Mouse (Mus musculus) lung, postnatal 0 days (tissue): ENCODE data around the gene Map3k20. TPM values are rescaled to one million over a fixed set of nuclear protein-coding genes. Genes with fewer than 3 reads are reported as not detected.

Experiments
- ATAC-seq: fragments of 200-750 bp; cut with Nextera tagmentation; 2 replicates; pipeline ENCODE4 v1.8.0; 2017; ENCODE audit warnings: moderate library complexity
- DNase-seq: peaks from one replicate; pipeline ENCODE4 v3.0.0-alpha.2; 2016; ENCODE audit warnings: low spot score
- H3K27ac ChIP-seq: fragments of 300-500 bp; sonication (generic); 2 replicates; pipeline ENCODE4 v1.5.1; 2014; ENCODE audit warnings: antibody characterized with exemption, mild to moderate bottlenecking, low read length, mixed read lengths
- H3K27me3 ChIP-seq: fragments of 300-500 bp; sonication (generic); replicated peaks from 2 replicates; pipeline ENCODE4 v1.6.1; 2014; ENCODE audit warnings: low read length, mixed read lengths; ENCODE audit not compliant: insufficient read depth
- H3K36me3 ChIP-seq: fragments of 300-500 bp; sonication (generic); 2 replicates; pipeline ENCODE4 v1.6.1; 2014; ENCODE audit warnings: low read length, mixed read lengths; ENCODE audit not compliant: insufficient read depth
- H3K4me1 ChIP-seq: fragments of 300-500 bp; sonication (generic); 2 replicates; pipeline ENCODE4 v1.6.1; 2014; ENCODE audit warnings: antibody characterized with exemption, low read depth, low read length, mixed read lengths; ENCODE audit not compliant: insufficient read depth
- H3K4me2 ChIP-seq: fragments of 300-500 bp; sonication (generic); replicated peaks from 2 replicates; pipeline ENCODE4 v1.6.1; 2014; ENCODE audit warnings: low read depth, mild to moderate bottlenecking, low read length, moderate library complexity, mixed read lengths
- H3K4me3 ChIP-seq: fragments of 300-500 bp; sonication (generic); 2 replicates; pipeline ENCODE4 v1.5.1; 2014; ENCODE audit warnings: low read depth, low read length
- H3K9ac ChIP-seq: fragments of 300-500 bp; sonication (generic); replicated peaks from 2 replicates; pipeline ENCODE4 v1.6.1; 2014; ENCODE audit warnings: low read depth, mild to moderate bottlenecking
- H3K9me3 ChIP-seq: fragments of 300-500 bp; sonication (generic); 2 replicates; pipeline ENCODE4 v1.6.1; 2016; ENCODE audit warnings: low read length, mixed read lengths
- CTCF ChIP-seq: IDR thresholded peaks from 2 replicates; pipeline ENCODE4 v1.5.1; 2016; ENCODE audit warnings: antibody characterized with exemption, mild to moderate bottlenecking
- EP300 ChIP-seq: IDR thresholded peaks from 2 replicates; pipeline ENCODE4 v1.6.1; 2016; ENCODE audit warnings: antibody characterized with exemption, mild to moderate bottlenecking, control low read depth
- WGBS: fragments of 180-500 bp; shearing (Covaris S2); extraction: QIAGEN DNeasy Blood & Tissue Kit; methylation state at CpG from one replicate; pipeline ENCODE4 v1.1.7; 2014; 5-methylcytosine and 5-hydroxymethylcytosine counted together
- polyA plus RNA-seq: library from polyadenylated mRNA; unstranded; fragments of >200 nt; fragmentation: Nextera tagmentation; extraction: Ambion mirVana; gene quantifications from 2 replicates; pipeline ENCODE4 v1.2.1, GENCODE M21; 2015

Gene Map3k20
- polyA plus RNA-seq, 1 experiment from 2014 or later = 18.5 TPM

GRCm38 (mm10) chr2:72321591-72321990 is 36.2 kb downstream of the Map3k20 start:
- Histone ChIP-seq H3K4me1 (peaks cover 13% of the 10 kb centered on the region; the same call in 1 of the 2 replicates), H3K27me3 (no peaks in the 10 kb centered on the region), H3K4me3 (no peak overlapping the region), H3K36me3 (no peaks in the 10 kb centered on the region), H3K9ac (no peak overlapping the region), H3K27ac (no peak overlapping the region), H3K9me3 (no peaks in the 10 kb centered on the region), H3K4me2 (no peak overlapping the region)
- ATAC-seq = no peak
- TF ChIP-seq CTCF (no peak), EP300 (no peak)
- no peak for DNase-seq
- WGBS = 85% methylated on average over 5 of the region's 5 CpGs

GRCm38 (mm10) chr2:72322681-72323353 is 37.4 kb downstream of the Map3k20 start:
- ATAC-seq (no peak), DNase-seq (no peak)
- no peak overlapping the region for H3K9ac ChIP-seq
- H3K4me2 ChIP-seq = no peak overlapping the region
- no peak overlapping the region for H3K4me3 ChIP-seq
- H3K9me3 ChIP-seq = no peaks in the 10 kb centered on the region
- H3K27ac ChIP-seq = no peak overlapping the region
- no peaks in the 10 kb centered on the region for H3K36me3 ChIP-seq
- no peaks in the 10 kb centered on the region for H3K27me3 ChIP-seq
- TF ChIP-seq EP300 = no peak
- no peak for TF ChIP-seq CTCF
- WGBS = 74% methylated on average over 11 of the region's 11 CpGs
- H3K4me1 ChIP-seq = peaks cover 13% of the 10 kb centered on the region; the same call in 1 of the 2 replicates

GRCm38 (mm10) chr2:72324436-72324835 is 39.0 kb downstream of the Map3k20 start:
- H3K27me3 ChIP-seq = no peaks in the 10 kb centered on the region
- H3K9ac ChIP-seq = no peak overlapping the region
- H3K4me2 ChIP-seq = no peak overlapping the region
- DNase-seq = peak; percentile 29
- H3K27ac ChIP-seq = no peak overlapping the region
- 54% methylated on average over 12 of the region's 12 CpGs for WGBS
- ATAC-seq = no peak
- H3K36me3 ChIP-seq = no peaks in the 10 kb centered on the region
- H3K4me1 ChIP-seq = no peaks in the 10 kb centered on the region
- no peaks in the 10 kb centered on the region for H3K9me3 ChIP-seq
- H3K4me3 ChIP-seq = no peak overlapping the region
- no peak for TF ChIP-seq EP300
- no peak for TF ChIP-seq CTCF

GRCm38 (mm10) chr2:72326491-72326890 is 41.1 kb downstream of the Map3k20 start:
- no peaks in the 10 kb centered on the region for H3K36me3 ChIP-seq
- no peaks in the 10 kb centered on the region for H3K9me3 ChIP-seq
- DNase-seq (no peak), ATAC-seq (no peak)
- peaks cover 3% of the 10 kb centered on the region; the same call in 1 of the 2 replicates for H3K4me1 ChIP-seq
- H3K9ac ChIP-seq = no peak overlapping the region
- peak; percentile 27 for TF ChIP-seq CTCF
- no peak for TF ChIP-seq EP300
- 80% methylated on average over 6 of the region's 6 CpGs for WGBS
- H3K4me3 ChIP-seq = no peak overlapping the region
- H3K27me3 ChIP-seq = no peaks in the 10 kb centered on the region
- H3K27ac ChIP-seq = no peak overlapping the region
- no peak overlapping the region for H3K4me2 ChIP-seq

- no peak for ATAC-seq
- Histone ChIP-seq H3K4me1 (peaks cover 3% of the 10 kb centered on the region; the same call in 1 of the 2 replicates), H3K36me3 (no peaks in the 10 kb centered on the region), H3K9me3 (no peaks in the 10 kb centered on the region), H3K4me2 (no peak overlapping the region), H3K9ac (no peak overlapping the region), H3K4me3 (no peak overlapping the region), H3K27me3 (no peaks in the 10 kb centered on the region), H3K27ac (no peak overlapping the region)
- 83% methylated on average over 3 of the region's 3 CpGs for WGBS
- TF ChIP-seq EP300 = no peak
- no peak for TF ChIP-seq CTCF
- DNase-seq = no peak
Observed at GRCm38 (mm10) chr2:72328435-72328834, 43.0 kb downstream of the Map3k20 start.

- Histone ChIP-seq H3K27me3 (no peaks in the 10 kb centered on the region), H3K4me2 (no peak overlapping the region), H3K36me3 (no peaks in the 10 kb centered on the region), H3K9me3 (no peaks in the 10 kb centered on the region), H3K4me1 (peaks cover 3% of the 10 kb centered on the region; the same call in 1 of the 2 replicates), H3K27ac (no peak overlapping the region), H3K9ac (no peak overlapping the region), H3K4me3 (no peak overlapping the region)
- 48% methylated on average over 12 of the region's 12 CpGs for WGBS
- ATAC-seq (no peak), DNase-seq (no peak)
- TF ChIP-seq EP300 = no peak
- no peak for TF ChIP-seq CTCF
Observed at GRCm38 (mm10) chr2:72330955-72331481, 45.6 kb downstream of the Map3k20 start.
